Mouse (Mus musculus) kidney, postnatal 10 days (tissue): ENCODE data around the gene Fam20b.
A peak's percentile ranks its signal among the peaks of the same experiment; 100 is the strongest.

Experiments used
- DNase-seq: peaks from one replicate; pipeline ENCODE4 v3.0.0; 2021; ENCODE audit warnings: mixed read lengths

Gene Fam20b

GRCm38 (mm10) chr1:156727234-156728108 lies 8.6 kb upstream of the Fam20b start:
- DNase-seq: no peak

GRCm38 (mm10) chr1:156722089-156722488 lies 3.2 kb upstream of the Fam20b start:
- DNase-seq: no peak

DNA sequence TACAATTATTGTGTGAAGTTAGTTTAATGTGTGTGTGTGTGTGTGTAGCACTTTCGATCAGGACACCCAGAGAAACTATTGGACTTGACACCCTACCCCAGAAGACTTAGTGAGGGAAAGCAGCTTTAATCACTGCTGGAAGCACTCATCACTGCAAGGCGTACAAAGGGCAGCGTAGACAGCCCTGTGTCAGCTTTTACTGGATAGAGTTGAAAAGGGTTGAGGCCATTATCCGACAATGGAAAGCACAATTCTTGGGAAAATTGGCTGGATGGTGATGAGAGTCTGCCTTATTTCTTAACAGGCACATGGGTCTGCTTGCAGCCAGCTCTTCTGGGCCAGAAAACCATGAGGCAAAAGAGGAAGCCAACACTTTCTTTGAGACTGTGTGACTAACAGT lies 1.2 kb upstream of the Fam20b start:
- DNase-seq: no peak

- peak; percentile 67 for DNase-seq
Observed at GRCm38 (mm10) chr1:156718286-156718949, 468 bp downstream of the Fam20b start.

DNA sequence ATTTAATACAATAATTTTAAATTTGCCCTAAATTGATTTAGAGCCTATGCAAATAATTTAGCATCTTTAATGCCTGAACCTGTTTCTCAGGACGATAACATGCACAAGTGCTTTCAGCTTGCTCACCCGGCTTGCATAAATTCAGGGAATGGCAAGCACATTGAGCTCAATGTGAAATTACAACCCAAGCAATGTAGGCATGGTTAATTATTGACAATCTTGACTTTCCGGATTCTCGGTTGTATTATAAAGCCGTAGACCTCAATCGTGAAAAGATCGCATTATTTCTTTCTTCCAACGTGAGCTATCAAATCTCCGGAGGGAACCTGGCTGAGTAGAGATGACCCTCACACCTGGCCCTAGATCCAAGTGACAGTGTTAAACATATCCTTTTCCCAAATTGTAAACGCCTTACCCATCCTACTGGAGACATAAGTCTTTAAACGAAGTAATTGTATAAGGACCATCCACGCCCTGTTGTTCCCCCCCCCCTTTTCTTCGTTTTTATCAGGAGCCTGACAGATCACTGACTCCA lies 1.1 kb downstream of the Fam20b start:
- DNase-seq: peak; percentile 23

DNA sequence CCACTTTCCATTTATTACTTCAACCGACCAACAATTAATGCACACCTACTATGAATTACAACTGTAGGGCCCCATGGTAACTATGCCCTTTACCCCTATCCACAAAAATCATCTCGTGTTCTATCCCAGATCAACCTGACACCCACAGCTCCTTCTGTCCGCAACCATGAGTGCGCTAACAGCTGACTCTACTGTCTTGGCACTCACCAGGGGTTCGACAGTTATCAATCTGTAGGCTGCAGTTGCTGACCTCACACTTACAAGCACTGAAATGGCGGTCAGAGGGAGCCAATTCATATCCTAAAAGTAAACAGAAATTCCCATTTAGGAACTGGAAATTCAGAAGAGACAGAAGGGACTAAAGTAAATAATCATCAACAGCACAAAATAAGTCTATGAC lies 2.2 kb downstream of the Fam20b start:
- DNase-seq: no peak

- no peak for DNase-seq
Observed at GRCm38 (mm10) chr1:156710472-156711098, 8.3 kb downstream of the Fam20b start.

DNA sequence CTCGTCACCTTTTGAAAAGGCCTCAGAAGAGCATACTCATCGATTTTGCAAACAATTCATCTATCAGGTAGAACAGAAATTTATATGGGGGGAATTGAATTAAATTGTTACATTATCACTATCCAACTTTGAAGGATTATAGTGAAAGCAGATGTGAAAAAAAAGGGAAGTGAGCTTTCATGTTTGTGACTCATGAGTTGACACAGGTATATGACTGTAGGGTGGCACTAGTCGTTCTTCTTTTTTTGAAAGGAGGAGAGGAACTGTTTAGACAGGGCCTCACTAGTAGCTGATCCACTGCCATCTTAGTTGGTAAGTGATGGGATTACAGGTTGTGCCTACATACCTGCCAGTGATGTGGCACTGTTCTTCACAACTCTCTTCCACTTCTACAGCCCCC lies 10.2 kb downstream of the Fam20b start:
- DNase-seq: no peak

GRCm38 (mm10) chr1:156705696-156706285 lies 13.1 kb downstream of the Fam20b start:
- DNase-seq: no peak

GRCm38 (mm10) chr1:156703444-156703843 lies 15.4 kb downstream of the Fam20b start:
- no peak for DNase-seq

DNA sequence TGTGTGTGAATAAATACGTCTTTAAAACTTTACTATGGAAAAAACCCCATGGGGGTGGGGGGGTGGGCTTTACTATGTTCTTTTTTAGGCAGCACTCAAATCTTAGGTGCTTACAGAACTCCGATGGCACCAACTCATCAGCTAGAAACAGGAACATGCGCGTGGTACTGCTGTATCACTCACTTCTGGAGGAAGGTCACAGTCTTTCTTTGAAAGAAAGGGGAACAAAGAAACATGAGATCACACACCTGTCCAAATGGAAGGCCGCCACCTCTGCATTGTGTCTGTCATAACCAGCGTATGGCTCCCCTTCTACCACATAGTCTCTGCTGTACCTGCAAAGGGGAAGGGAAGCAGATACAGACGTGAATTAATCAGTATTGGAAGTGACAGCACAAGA lies 16.7 kb downstream of the Fam20b start:
- no peak for DNase-seq

GRCm38 (mm10) chr1:156686025-156686661 lies 32.7 kb downstream of the Fam20b start:
- no peak for DNase-seq

- DNase-seq: no peak
Observed at GRCm38 (mm10) chr1:156679599-156679998, 39.3 kb downstream of the Fam20b start.

DNA sequence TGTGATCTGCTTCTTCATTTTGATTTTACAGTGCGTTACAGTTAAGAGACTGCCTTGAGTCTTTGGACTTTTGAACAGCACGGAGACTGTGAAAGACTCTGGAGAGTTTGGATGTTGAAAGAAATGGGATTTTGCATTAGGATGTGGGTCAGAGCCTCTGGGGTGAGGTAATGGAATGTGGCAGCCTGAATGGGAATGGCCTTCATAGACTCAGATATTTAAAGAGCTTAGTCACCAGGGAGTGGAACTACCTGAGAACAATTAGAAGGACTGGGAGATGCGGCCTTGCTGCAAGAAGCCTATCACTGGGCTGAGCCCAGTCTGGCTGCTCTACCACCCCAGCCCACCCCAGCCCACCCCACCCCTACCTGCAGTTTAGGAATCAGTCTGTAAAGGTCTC lies 41.7 kb downstream of the Fam20b start:
- DNase-seq: no peak

DNA sequence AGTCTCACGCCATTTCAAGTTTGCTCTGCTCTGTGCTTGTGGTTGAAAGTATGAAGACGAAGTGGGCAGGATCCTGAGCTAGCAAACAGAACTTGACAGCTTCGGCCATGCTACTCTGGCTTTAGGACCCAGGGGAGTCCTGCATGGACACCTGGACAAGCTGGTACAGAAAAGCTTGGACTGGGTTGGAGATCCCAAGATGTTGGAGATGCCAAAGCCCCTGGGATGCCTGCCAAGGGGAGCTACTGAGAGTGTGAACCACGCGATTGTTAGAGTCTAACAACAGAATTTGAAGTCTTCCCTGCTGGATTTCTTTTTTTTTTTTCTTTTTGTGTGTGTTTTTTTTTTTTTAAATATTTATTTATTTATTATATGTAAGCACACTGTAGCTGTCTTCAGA lies 42.3 kb downstream of the Fam20b start:
- DNase-seq: no peak

DNA sequence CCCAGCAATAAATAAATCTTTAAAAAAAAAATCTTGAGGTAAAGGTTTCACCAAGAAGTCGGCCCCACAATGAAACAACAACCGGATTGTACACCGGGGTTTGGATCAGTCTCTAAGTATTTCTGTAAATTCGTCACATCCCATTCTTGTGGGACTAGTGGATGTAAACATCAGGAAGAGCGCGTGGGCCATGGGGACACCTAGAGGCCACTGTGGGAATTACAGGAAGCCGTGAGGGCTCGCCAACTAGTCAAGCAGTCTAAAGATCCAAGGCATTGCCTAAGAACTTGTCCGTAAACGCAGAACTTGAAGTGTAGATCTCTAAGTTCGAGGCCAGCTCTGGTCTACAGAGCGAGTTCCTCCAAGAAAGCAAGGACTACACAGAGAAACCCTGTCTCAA lies 42.7 kb downstream of the Fam20b start:
- peak; percentile 70 for DNase-seq

- DNase-seq: peak; percentile 89
Observed at GRCm38 (mm10) chr1:156674195-156675000, 44.5 kb downstream of the Fam20b start, which contains the start of gene Tor3a. TSS of gene Tor3a (minus strand) at chr1:156674356.

DNA sequence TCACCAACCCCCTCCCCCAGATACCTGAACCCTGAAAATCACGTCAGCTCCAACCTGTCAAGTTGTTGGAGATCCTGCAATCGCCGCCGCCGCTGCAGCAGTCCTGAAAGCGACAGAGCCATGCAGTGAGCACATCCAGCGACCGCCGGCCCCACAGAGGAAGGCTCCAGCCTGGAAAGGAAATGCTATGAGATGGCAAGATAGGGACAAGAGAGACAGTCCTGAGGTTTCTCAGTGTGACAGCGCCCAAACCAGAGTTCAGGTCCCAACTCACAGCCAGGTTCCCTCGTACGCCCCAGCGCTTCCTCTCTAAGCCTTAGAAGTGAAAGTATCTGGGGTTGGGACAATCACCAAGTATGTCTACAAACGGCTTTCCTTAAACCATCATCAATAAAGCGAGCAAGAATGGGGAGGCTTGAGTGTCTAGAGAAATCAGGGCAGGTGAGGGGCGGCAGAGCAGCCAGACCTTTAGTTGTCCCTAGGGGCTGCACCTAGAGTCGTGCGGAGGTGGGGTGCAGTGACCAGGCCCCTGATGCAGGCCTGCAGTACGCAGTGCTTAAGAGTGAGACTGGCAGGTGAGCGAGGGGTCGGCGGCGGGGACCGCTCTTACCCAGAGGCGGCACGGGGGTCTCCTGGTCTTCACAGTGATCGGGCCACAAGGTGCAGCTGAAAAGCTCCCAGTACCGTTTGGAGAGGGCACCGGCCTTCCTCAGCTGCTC lies 45.3 kb downstream of the Fam20b start:
- peak; percentile 58 for DNase-seq

DNA sequence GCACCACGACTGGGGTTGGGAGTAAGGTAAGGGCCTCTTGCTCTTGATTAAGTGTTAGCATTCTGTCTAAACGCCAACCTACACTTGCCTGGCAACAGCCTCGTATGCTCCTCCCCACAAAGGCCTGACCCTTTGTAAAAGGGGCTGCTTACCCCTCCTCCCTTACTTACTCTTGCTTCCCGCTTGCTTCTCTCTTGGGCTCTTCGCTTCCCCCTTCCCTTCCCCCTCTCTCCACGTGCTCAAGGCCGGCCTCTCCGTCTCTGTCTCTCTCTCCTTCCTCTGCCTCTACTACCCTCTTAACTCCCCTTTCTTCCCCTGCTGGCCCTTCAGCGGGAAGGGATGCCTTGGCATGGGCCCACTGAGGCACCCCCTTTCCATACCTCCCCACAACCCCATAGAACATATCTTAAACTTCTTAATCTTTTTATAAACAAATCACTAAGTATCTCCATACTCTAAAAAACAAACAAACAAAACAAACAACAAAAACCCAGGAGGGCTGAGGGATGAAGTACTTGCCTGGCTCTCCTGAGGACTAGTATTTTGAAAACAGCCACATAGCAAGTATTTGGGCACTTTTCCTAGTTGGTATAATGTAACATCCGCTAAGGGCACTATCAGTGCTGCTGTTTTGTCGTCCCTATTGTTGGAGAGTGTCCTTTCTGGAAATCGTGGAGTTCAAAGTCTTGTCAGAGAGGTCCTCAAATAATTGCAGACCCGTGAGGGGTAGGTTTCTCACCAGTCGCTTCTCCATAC lies 46.0 kb downstream of the Fam20b start:
- DNase-seq: peak; percentile 30

DNA sequence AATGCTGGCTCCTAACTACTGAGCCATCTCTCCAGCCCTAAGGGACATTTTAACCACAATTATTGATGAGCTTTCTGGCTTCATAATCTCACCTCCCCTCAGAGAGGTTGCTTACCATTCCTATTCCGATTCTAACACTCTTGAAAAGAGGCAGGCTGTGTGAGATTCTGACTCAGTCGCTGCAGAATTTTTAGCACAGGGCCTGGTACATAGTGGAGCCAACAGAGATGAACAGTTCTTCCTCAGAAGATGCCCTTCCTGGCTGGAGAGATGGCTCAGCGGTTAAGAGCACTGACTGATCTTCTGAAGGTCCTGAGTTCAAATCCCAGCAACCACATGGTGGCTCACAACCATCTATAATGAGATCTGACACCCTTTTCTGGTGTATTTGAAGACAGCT lies 47.0 kb downstream of the Fam20b start:
- no peak for DNase-seq
